8 mouse cellular contexts compared by ENCODE assay signal in genomic region chr7:59228866-59229182, GRCm38 (mm10). TPM values are rescaled to one million over a fixed set of nuclear protein-coding genes. Genes with fewer than 3 reads are reported as not detected.
DNase-seq lines count a peak whose midpoint lies in the region; ATAC-seq and TF ChIP-seq lines count a peak whose summit lies in the region.

No protein-coding gene starts in this region.

- H3K4me2 ChIP-seq in embryonic facial prominence, embryonic 12.5 days (replicated peaks): peak overlapping the region; percentile 58
- peak overlapping the region; percentile 46; the same call in 1 of the 2 replicates for H3K4me2 ChIP-seq in intestine, embryonic 16.5 days (ENCODE audit: low read depth, low read length)
- H3K4me2 ChIP-seq in neural tube, embryonic 14.5 days (ENCODE audit: low read depth, low read length): peak overlapping the region; percentile 64; the same call in 1 of the 2 replicates

- peak overlapping the region; percentile 83 for H3K4me3 ChIP-seq in liver, adult 2 months (ENCODE audit: insufficient read depth, low read depth, low read length)
- H3K4me3 ChIP-seq in embryonic facial prominence, embryonic 12.5 days: peak overlapping the region; percentile 97
- peak overlapping the region; percentile 96 for H3K4me3 ChIP-seq in intestine, embryonic 16.5 days (ENCODE audit: low read length)
- H3K4me3 ChIP-seq in neural tube, embryonic 14.5 days (ENCODE audit: low read depth, low read length): peak overlapping the region; percentile 94

- peak overlapping the region; percentile 86 for H3K27ac ChIP-seq in liver, adult 2 months (replicated peaks; ENCODE audit: insufficient read depth, low read depth, low read length)
- H3K27ac ChIP-seq in embryonic facial prominence, embryonic 12.5 days: peak overlapping the region; percentile 99
- H3K27ac ChIP-seq in intestine, embryonic 16.5 days (ENCODE audit: low read length): peak overlapping the region; percentile 97
- H3K27ac ChIP-seq in neural tube, embryonic 14.5 days (ENCODE audit: low read depth, low read length): peak overlapping the region; percentile 97

- H3K9ac ChIP-seq in liver, adult 2 months (ENCODE audit: low read depth, low read length): peak overlapping the region; percentile 88
- peak overlapping the region; percentile 99 for H3K9ac ChIP-seq in embryonic facial prominence, embryonic 12.5 days
- peak overlapping the region; percentile 99 for H3K9ac ChIP-seq in intestine, embryonic 16.5 days (ENCODE audit: low read depth, low read length)
- H3K9ac ChIP-seq in neural tube, embryonic 14.5 days (replicated peaks; ENCODE audit: low read depth, low read length): peak overlapping the region; percentile 98

- H3K36me3 ChIP-seq in liver, adult 2 months (ENCODE audit: control insufficient read depth, insufficient read depth, low read length): no peaks in the 10 kb centered on the region
- H3K36me3 ChIP-seq in embryonic facial prominence, embryonic 12.5 days: no peaks in the 10 kb centered on the region
- no peaks in the 10 kb centered on the region for H3K36me3 ChIP-seq in intestine, embryonic 16.5 days (ENCODE audit: control insufficient read depth, insufficient read depth, low read length)
- H3K36me3 ChIP-seq in neural tube, embryonic 14.5 days (ENCODE audit: control insufficient read depth, insufficient read depth, low read length): no peaks in the 10 kb centered on the region

- H3K9me3 ChIP-seq in embryonic facial prominence, embryonic 12.5 days: no peaks in the 10 kb centered on the region
- no peaks in the 10 kb centered on the region for H3K9me3 ChIP-seq in intestine, embryonic 16.5 days (ENCODE audit: control insufficient read depth, low read length)
- H3K9me3 ChIP-seq in neural tube, embryonic 14.5 days (ENCODE audit: control insufficient read depth, low read length): no peaks in the 10 kb centered on the region

- peaks cover 5% of the 10 kb centered on the region; the same call in 1 of the 2 replicates for H3K4me1 ChIP-seq in liver, adult 2 months (ENCODE audit: control insufficient read depth, insufficient read depth, low read length)
- H3K4me1 ChIP-seq in embryonic facial prominence, embryonic 12.5 days: peaks cover 8% of the 10 kb centered on the region
- peaks cover 3% of the 10 kb centered on the region; the same call in 1 of the 2 replicates for H3K4me1 ChIP-seq in intestine, embryonic 16.5 days (ENCODE audit: control insufficient read depth, insufficient read depth, low read length)
- H3K4me1 ChIP-seq in neural tube, embryonic 14.5 days (ENCODE audit: control insufficient read depth, insufficient read depth, low read length): peaks cover 13% of the 10 kb centered on the region

- H3K79me2 ChIP-seq in liver, adult 2 months (ENCODE audit: control insufficient read depth, insufficient read depth, low read length): peaks cover 10% of the 10 kb centered on the region

- WGBS in liver, adult 2 months: under 1% methylated on average over 38 of the region's 39 CpGs
- under 1% methylated on average over 39 of the region's 39 CpGs for WGBS in embryonic facial prominence, embryonic 12.5 days
- under 1% methylated on average over 39 of the region's 39 CpGs for WGBS in intestine, embryonic 16.5 days
- under 1% methylated on average over 39 of the region's 39 CpGs for WGBS in neural tube, embryonic 14.5 days

- no peak for DNase-seq in liver, adult 2 months (ENCODE audit: extremely low read depth, low read depth, low spot score)
- DNase-seq in liver: no peak
- DNase-seq in adrenal gland, adult 2 months: no peak
- DNase-seq in layer of hippocampus, adult 18-20 months (ENCODE audit: low spot score in 2 of 2): no peak

- peak; percentile 51 for TF ChIP-seq CTCF in liver, adult 2 months (IDR thresholded peaks at IDR 0.05; ENCODE audit: low read depth, low read length)

- no peaks in the 10 kb centered on the region for H3K27me3 ChIP-seq in liver, adult 2 months (ENCODE audit: control insufficient read depth, insufficient read depth, low read length)
- no peaks in the 10 kb centered on the region for H3K27me3 ChIP-seq in embryonic facial prominence, embryonic 12.5 days
- no peaks in the 10 kb centered on the region for H3K27me3 ChIP-seq in intestine, embryonic 16.5 days (replicated peaks; ENCODE audit: control insufficient read depth, insufficient read depth, low read length)
- H3K27me3 ChIP-seq in neural tube, embryonic 14.5 days (ENCODE audit: control insufficient read depth, insufficient read depth, low read length): peaks cover 3% of the 10 kb centered on the region; the same call in 1 of the 2 replicates

- ATAC-seq in embryonic facial prominence, embryonic 12.5 days (ENCODE audit: insufficient number of reproducible peaks, insufficient read depth, low FRiP score, low TSS enrichment): peak; percentile 77
- ATAC-seq in intestine, embryonic 16.5 days: peak; percentile 82
- peak; percentile 80 for ATAC-seq in neural tube, embryonic 14.5 days (ENCODE audit: low read depth)
- ATAC-seq in megakaryocyte-erythroid progenitor cell, adult 5-6 weeks (replicated peaks; ENCODE audit: low FRiP score, low TSS enrichment, poor library complexity, severe bottlenecking): no peak; the same call in 1 of the 2 replicates

- TF ChIP-seq POLR2A in liver, adult 2 months (IDR thresholded peaks at IDR 0.05; ENCODE audit: extremely low read depth, insufficient read depth, low read length): no peak

RNA-seq across cellular contexts. Expression of gene Ube3a, which starts 0.3 kb away (rescaled TPM):
- 56.2 and 59.8 TPM in 2 replicates for total RNA-seq in liver, adult 2 months (2014; rRNA removed)
- polyA plus RNA-seq in liver, adult 2 months (2012; rRNA removed): 59.5 and 64.1 TPM in 2 replicates
- 142 and 164 TPM in 2 replicates for polyA plus RNA-seq in embryonic facial prominence, embryonic 12.5 days (2016; fragmentation: Nextera tagmentation; extraction: Ambion mirVana)
- polyA plus RNA-seq in intestine, embryonic 16.5 days (2015; fragmentation: Nextera tagmentation; extraction: Ambion mirVana): 93.1 and 95.0 TPM in 2 replicates
- 165 and 185 TPM in 2 replicates for polyA plus RNA-seq in neural tube, embryonic 14.5 days (2014; fragmentation: Nextera tagmentation; extraction: Ambion mirVana)
- total RNA-seq in megakaryocyte-erythroid progenitor cell, adult 5-6 weeks (2014; fragmentation: Nextera tagmentation): 77.9 and 110 TPM in 2 replicates
- 79.6 and 125 TPM in 2 replicates for total RNA-seq in megakaryocyte-erythroid progenitor cell, adult 5-6 weeks (2017)
- total RNA-seq in adrenal gland, adult 2 months (2021): 100 to 1,000 TPM; 132 to 157 TPM
- polyA plus RNA-seq in adrenal gland, adult 2 months (2012; rRNA removed): 568 and 630 TPM in 2 replicates
- 100 to 1,000 TPM; 129 to 134 TPM for total RNA-seq in layer of hippocampus, adult 18-20 months (2021)
